Mouse (Mus musculus): Measurements from ENCODE around the gene Epha1. TPM values are rescaled to one million over a fixed set of nuclear protein-coding genes. Genes with fewer than 3 reads are reported as not detected.

Epha1 gene
- polyA plus RNA-seq, 1 experiment from 2014 or later: 3.1 TPM

GRCm38 (mm10) chr6:42324482-42325267 lies 48.4 kb downstream of the Epha1 start, which contains the start of gene Fam131b:
Gene Fam131b, minus strand, starts transcription at chr6:42324643.
- WGBS: under 1% methylated on average over 37 of the region's 68 CpGs
- Histone ChIP-seq H3K4me2 (replicated peaks; ENCODE audit: low read depth, low read length) (peak within 1 kb of the TSS; percentile 100), H3K36me3 (ENCODE audit: control insufficient read depth, insufficient read depth, low read length) (no peaks in the 10 kb centered on the region), H3K4me3 (ENCODE audit: low read length) (peak within 1 kb of the TSS; percentile 64), H3K9ac (ENCODE audit: low read depth, low read length) (peak within 1 kb of the TSS; percentile 54), H3K27me3 (ENCODE audit: control insufficient read depth, insufficient read depth, low read length) (peaks cover 30% of the 10 kb centered on the region), H3K4me1 (ENCODE audit: control insufficient read depth, insufficient read depth, low read length) (0 out of 2 replicates have a peak, but pooled peaks cover 11% of the 10 kb centered on the region), H3K9me3 (ENCODE audit: control insufficient read depth, low read length) (no peaks in the 10 kb centered on the region), H3K27ac (ENCODE audit: low read depth, low read length) (no peak within 1 kb of the TSS)
- ATAC-seq (ENCODE audit: low FRiP score, low TSS enrichment): peak; percentile 75

DNA sequence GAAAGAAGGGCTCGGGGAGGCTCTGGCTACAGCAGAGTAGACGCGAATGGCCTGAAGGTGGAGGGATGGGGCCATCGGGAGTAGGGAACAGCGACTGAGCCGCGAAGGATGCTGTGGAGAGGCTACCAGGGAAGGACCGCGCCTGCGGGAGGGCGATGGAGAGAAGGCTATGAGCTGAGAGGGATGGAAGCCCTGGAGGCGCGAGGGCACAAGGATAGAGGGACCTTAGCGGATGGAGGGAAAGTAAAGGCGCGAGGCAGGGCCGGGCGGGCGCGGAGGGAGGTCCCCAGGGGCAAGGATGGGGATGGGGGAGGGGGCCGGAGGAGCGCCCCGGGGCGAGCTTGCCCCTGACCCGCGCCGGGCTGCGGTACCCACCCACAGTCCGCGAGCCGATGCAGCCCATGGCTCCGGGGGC lies 49.0 kb downstream of the Epha1 start:
- 0 out of 2 replicates have a peak, but pooled peaks cover 11% of the 10 kb centered on the region for H3K4me1 ChIP-seq (ENCODE audit: control insufficient read depth, insufficient read depth, low read length)
- H3K36me3 ChIP-seq (ENCODE audit: control insufficient read depth, insufficient read depth, low read length): no peaks in the 10 kb centered on the region
- under 1% methylated on average over 23 of the region's 32 CpGs for WGBS
- peak; percentile 69 for ATAC-seq (ENCODE audit: low FRiP score, low TSS enrichment)
- no peak overlapping the region for H3K27ac ChIP-seq (ENCODE audit: low read depth, low read length)
- peak overlapping the region; percentile 54 for H3K9ac ChIP-seq (ENCODE audit: low read depth, low read length)
- peak overlapping the region; percentile 100 for H3K4me2 ChIP-seq (replicated peaks; ENCODE audit: low read depth, low read length)
- H3K27me3 ChIP-seq (ENCODE audit: control insufficient read depth, insufficient read depth, low read length): peaks cover 30% of the 10 kb centered on the region
- peak overlapping the region; percentile 64 for H3K4me3 ChIP-seq (ENCODE audit: low read length)
- H3K9me3 ChIP-seq (ENCODE audit: control insufficient read depth, low read length): no peaks in the 10 kb centered on the region

GRCm38 (mm10) chr6:42323371-42324066 lies 49.5 kb downstream of the Epha1 start:
- no peak overlapping the region for H3K27ac ChIP-seq (ENCODE audit: low read depth, low read length)
- 0 out of 2 replicates have a peak, but pooled peaks cover 11% of the 10 kb centered on the region for H3K4me1 ChIP-seq (ENCODE audit: control insufficient read depth, insufficient read depth, low read length)
- WGBS: 2% methylated on average over 22 of the region's 28 CpGs
- H3K36me3 ChIP-seq (ENCODE audit: control insufficient read depth, insufficient read depth, low read length): no peaks in the 10 kb centered on the region
- H3K4me2 ChIP-seq (replicated peaks; ENCODE audit: low read depth, low read length): peak overlapping the region; percentile 100
- peak overlapping the region; percentile 54; the same call in 1 of the 2 replicates for H3K9ac ChIP-seq (ENCODE audit: low read depth, low read length)
- peaks cover 30% of the 10 kb centered on the region for H3K27me3 ChIP-seq (ENCODE audit: control insufficient read depth, insufficient read depth, low read length)
- no peaks in the 10 kb centered on the region for H3K9me3 ChIP-seq (ENCODE audit: control insufficient read depth, low read length)
- ATAC-seq (ENCODE audit: low FRiP score, low TSS enrichment): peak; percentile 42; the same call in 1 of the 2 replicates
- H3K4me3 ChIP-seq (ENCODE audit: low read length): peak overlapping the region; percentile 64

- Histone ChIP-seq H3K36me3 (ENCODE audit: control insufficient read depth, insufficient read depth, low read length) (no peaks in the 10 kb centered on the region), H3K4me2 (replicated peaks; ENCODE audit: low read depth, low read length) (no peak overlapping the region), H3K27ac (ENCODE audit: low read depth, low read length) (no peak overlapping the region), H3K27me3 (ENCODE audit: control insufficient read depth, insufficient read depth, low read length) (peaks cover 16% of the 10 kb centered on the region), H3K4me1 (ENCODE audit: control insufficient read depth, insufficient read depth, low read length) (0 out of 2 replicates have a peak, but pooled peaks cover 1% of the 10 kb centered on the region), H3K9ac (ENCODE audit: low read depth, low read length) (no peak overlapping the region), H3K4me3 (ENCODE audit: low read length) (no peak overlapping the region), H3K9me3 (ENCODE audit: control insufficient read depth, low read length) (no peaks in the 10 kb centered on the region)
- WGBS: 69% methylated on average over 4 of the region's 4 CpGs
- no peak for ATAC-seq (ENCODE audit: low FRiP score, low TSS enrichment)
Observed at GRCm38 (mm10) chr6:42318293-42318692, 54.8 kb downstream of the Epha1 start.

GRCm38 (mm10) chr6:42310427-42311053 lies 62.5 kb downstream of the Epha1 start:
- WGBS: 95% methylated on average over 2 of the region's 2 CpGs
- no peaks in the 10 kb centered on the region for H3K9me3 ChIP-seq (ENCODE audit: control insufficient read depth, low read length)

DNA sequence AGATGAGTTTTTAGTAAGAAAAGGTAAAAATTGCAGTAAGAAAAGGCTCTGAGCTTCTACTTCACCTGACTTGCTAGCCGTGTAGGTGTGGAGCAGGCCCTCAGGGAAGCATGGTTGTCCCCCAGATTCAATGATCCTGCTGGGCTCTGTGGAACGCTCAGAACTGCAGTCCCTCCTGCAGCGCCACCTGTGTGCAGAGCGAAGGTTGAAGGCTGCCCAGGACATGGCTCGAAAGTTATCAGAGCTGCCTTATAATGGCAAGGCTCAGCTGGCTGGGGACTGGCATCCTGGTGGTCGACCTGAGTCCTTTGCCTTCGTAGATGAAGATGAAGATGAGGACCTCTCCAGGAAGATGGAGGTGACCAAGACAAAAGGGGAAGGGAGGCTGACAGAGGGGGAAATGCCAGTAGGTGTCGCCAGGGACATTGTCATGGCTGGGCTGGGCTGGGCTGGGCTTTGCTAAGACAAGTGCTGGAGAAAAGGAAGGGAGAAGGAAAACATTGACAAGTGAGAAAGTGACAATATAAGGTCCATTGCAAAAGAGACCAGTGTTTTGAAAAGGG lies 63.2 kb downstream of the Epha1 start:
- H3K27me3 ChIP-seq (ENCODE audit: control insufficient read depth, insufficient read depth, low read length): no peaks in the 10 kb centered on the region
- H3K4me3 ChIP-seq (ENCODE audit: low read length): no peak overlapping the region
- H3K27ac ChIP-seq (ENCODE audit: low read depth, low read length): no peak overlapping the region
- H3K36me3 ChIP-seq (ENCODE audit: control insufficient read depth, insufficient read depth, low read length): no peaks in the 10 kb centered on the region
- H3K4me1 ChIP-seq (ENCODE audit: control insufficient read depth, insufficient read depth, low read length): no peaks in the 10 kb centered on the region
- no peak overlapping the region for H3K4me2 ChIP-seq (replicated peaks; ENCODE audit: low read depth, low read length)
- no peaks in the 10 kb centered on the region for H3K9me3 ChIP-seq (ENCODE audit: control insufficient read depth, low read length)
- no peak overlapping the region for H3K9ac ChIP-seq (ENCODE audit: low read depth, low read length)
- WGBS: 58% methylated on average over 8 of the region's 8 CpGs
- 0 out of 2 replicates have a peak, but pooled peaks have one; percentile 20 for ATAC-seq (ENCODE audit: low FRiP score, low TSS enrichment)

More at GRCm38 (mm10) chr6:42310427-42311053, 62.5 kb downstream of the Epha1 start:
- Histone ChIP-seq H3K27me3 (ENCODE audit: control insufficient read depth, insufficient read depth, low read length) (no peaks in the 10 kb centered on the region), H3K4me1 (ENCODE audit: control insufficient read depth, insufficient read depth, low read length) (no peaks in the 10 kb centered on the region), H3K4me3 (ENCODE audit: low read length) (no peak overlapping the region), H3K4me2 (replicated peaks; ENCODE audit: low read depth, low read length) (no peak overlapping the region), H3K27ac (ENCODE audit: low read depth, low read length) (no peak overlapping the region), H3K36me3 (ENCODE audit: control insufficient read depth, insufficient read depth, low read length) (no peaks in the 10 kb centered on the region), H3K9ac (ENCODE audit: low read depth, low read length) (no peak overlapping the region)
- no peak for ATAC-seq (ENCODE audit: low FRiP score, low TSS enrichment)

Other genes starting within 250 kb of the Epha1 start
- not detected in 2 replicates for gene Tas2r139, start 232.3 kb downstream of the Epha1 start, polyA plus RNA-seq (2014; fragmentation: Nextera tagmentation; extraction: Ambion mirVana)
- gene Tas2r144, start 157.9 kb downstream of the Epha1 start, polyA plus RNA-seq (2014; fragmentation: Nextera tagmentation; extraction: Ambion mirVana): not detected in 2 replicates
- 33.3 and 37.2 TPM in 2 replicates for gene Gstk1, start 127.3 kb downstream of the Epha1 start, polyA plus RNA-seq (2014; fragmentation: Nextera tagmentation; extraction: Ambion mirVana)
- gene Tmem139, start 111.3 kb downstream of the Epha1 start, polyA plus RNA-seq (2014; fragmentation: Nextera tagmentation; extraction: Ambion mirVana): 2.6 and 3.0 TPM in 2 replicates
- gene Casp2, start 108.3 kb downstream of the Epha1 start, polyA plus RNA-seq (2014; fragmentation: Nextera tagmentation; extraction: Ambion mirVana): 46.1 and 66.5 TPM in 2 replicates
- gene Clcn1, start 86.6 kb downstream of the Epha1 start, polyA plus RNA-seq (2014; fragmentation: Nextera tagmentation; extraction: Ambion mirVana): 0.20 TPM in 2 replicates
- gene Fam131b, start 48.6 kb downstream of the Epha1 start, polyA plus RNA-seq (2014; fragmentation: Nextera tagmentation; extraction: Ambion mirVana): 0.05 and 0.11 TPM in 2 replicates
- gene Zyx, start 23.6 kb downstream of the Epha1 start, polyA plus RNA-seq (2014; fragmentation: Nextera tagmentation; extraction: Ambion mirVana): 87.0 and 118 TPM in 2 replicates
- gene Tas2r143, start 27.0 kb upstream of the Epha1 start, polyA plus RNA-seq (2014; fragmentation: Nextera tagmentation; extraction: Ambion mirVana): not detected in 2 replicates
- not detected in 2 replicates for gene Tas2r135, start 32.2 kb upstream of the Epha1 start, polyA plus RNA-seq (2014; fragmentation: Nextera tagmentation; extraction: Ambion mirVana)
- not detected in 2 replicates for gene Tas2r126, start 61.3 kb upstream of the Epha1 start, polyA plus RNA-seq (2014; fragmentation: Nextera tagmentation; extraction: Ambion mirVana)
- gene Olfr458, start 91.9 kb upstream of the Epha1 start, polyA plus RNA-seq (2014; fragmentation: Nextera tagmentation; extraction: Ambion mirVana): not detected in 2 replicates
- 0.14 TPM in 1 of 2 replicates, not detected in the other for gene Olfr457, start 103.1 kb upstream of the Epha1 start, polyA plus RNA-seq (2014; fragmentation: Nextera tagmentation; extraction: Ambion mirVana)
- not detected in 2 replicates for gene Olfr456, start 113.9 kb upstream of the Epha1 start, polyA plus RNA-seq (2014; fragmentation: Nextera tagmentation; extraction: Ambion mirVana)
- gene Olfr455, start 174.3 kb upstream of the Epha1 start, polyA plus RNA-seq (2014; fragmentation: Nextera tagmentation; extraction: Ambion mirVana): not detected in 2 replicates
- not detected in 2 replicates for gene Tcaf3, start 224.4 kb upstream of the Epha1 start, polyA plus RNA-seq (2014; fragmentation: Nextera tagmentation; extraction: Ambion mirVana)

All from kidney, embryonic 14.5 days (tissue).